Mouse (Mus musculus) kidney, postnatal 14 days (tissue): ENCODE data around the gene Kcna7.
"Not testable (repeated sequence)": the region's sequence is repeated elsewhere in the genome, so short reads cannot be mapped to it uniquely, and the experiment has no call there.

Source experiments
- DNase-seq: peaks from one replicate; pipeline ENCODE4 v3.0.0; 2022; ENCODE audit warnings: mixed read lengths

Gene Kcna7

DNA sequence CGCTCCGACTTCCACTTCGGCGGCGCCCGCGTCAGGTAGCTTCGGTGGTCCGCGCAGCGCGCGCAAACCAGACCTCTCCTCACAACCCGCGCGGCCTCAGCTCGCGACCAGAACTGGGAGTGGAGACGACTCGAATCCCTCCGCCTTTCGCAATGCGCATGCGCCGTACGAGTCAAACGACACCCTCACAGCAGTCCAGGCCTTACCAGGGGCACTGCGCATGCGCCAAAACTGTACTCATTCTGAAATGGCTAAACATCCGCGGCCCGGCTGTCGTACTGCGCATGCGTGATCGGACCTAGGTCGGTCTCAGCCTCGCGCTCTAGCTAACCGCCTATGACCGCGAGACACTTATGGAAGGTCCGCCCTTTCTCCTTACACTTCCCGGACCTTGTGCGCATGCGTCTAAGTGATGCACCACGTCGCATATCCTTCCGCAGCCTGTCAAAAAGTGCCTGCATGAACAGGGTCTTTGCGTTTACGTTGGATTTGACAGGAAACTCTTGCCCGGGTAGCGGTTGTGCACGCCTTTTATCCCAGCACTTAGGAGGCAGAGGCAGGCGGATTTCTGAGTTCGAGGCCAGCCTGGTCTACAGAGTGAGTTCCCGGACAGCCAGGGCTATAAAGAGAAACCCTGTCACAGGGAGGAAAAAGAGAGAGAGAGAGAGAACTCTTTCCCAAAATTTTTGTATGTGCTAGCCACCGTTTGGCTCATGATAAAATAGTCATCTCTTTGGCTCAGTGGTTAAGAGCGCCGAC, 9.7 kb upstream of the Kcna7 start, which contains the start of gene Snrnp70:
Gene Snrnp70 (minus strand): TSS at position 165 of the 759 bp plus-strand sequence.
- DNase-seq = peak; percentile 100

DNA sequence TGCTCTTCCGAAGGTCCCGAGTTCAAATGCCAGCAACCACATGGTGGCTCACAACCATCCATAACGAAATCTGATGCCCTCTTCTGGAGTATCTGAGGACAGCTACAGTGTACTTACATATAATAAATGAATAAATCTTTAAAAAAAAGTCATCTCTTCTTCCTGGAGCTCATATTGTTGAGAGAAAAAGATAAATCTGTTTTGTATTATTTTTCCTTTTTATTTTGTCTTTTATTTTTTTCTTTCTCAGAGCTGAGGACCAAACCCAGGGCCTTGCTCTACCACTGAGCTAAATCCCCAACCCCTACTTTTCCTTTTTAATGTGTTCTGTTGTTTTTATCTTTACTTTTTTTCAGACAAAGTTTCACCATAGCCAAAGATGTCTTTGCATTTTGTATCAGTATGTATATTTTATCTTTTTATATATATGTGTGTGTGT, 9.1 kb upstream of the Kcna7 start:
- not testable (repeated sequence) for DNase-seq

DNA sequence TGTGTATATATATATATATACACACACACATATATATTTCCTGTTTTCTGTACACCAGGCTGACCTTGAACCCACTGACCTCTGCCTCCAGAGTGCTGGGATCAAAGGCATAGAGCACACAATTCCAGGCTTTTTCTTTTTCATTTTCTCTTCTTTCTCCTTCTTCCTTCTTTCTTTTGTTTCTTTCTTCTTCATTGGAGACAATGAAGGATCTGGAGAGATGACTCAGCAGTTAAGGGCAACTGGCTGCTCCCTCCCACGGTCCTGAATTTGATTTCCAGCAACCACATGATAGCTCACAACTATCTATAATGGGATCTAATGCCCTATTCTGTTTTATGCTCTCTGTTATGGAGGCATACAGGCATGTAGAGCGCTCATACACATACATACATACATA, 8.7 kb upstream of the Kcna7 start:
- no peak for DNase-seq

GRCm38 (mm10) chr7:45401521-45402085, 3.9 kb upstream of the Kcna7 start:
- DNase-seq = no peak

DNA sequence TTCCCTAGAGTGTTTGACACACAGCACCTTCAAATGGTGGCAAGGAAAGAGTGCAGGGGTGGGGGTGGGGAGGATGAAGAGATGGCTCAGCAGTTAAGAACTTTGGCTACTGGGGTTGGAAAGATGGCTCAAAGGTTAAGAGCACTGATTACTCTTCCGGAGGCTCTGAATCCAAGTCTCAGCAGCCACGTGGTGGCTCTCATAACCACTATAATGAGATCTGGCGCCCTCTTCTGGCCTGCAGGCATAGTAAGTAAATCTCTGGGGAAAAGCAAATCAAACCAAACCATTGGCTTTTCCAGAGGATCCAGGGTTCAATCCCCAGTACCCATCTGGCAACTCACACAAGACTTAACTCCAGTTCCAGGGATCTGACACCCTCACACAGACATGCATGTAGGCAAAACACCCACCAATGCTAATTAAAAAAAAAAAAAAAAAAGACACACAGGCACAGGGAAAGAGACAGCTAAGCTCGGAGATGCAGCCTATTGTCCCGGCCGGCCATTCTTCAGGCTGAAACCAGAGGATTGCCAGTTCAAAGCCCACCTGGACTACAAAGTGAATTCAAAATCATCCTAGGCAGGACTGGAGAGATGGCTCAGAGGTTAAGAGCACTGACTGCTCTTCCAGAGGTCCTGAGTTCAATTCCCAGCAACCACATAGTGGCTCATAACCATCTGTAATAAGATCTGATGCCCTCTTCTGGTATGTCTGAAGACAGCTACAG, 1.8 kb upstream of the Kcna7 start:
- DNase-seq = peak; percentile 78

DNA sequence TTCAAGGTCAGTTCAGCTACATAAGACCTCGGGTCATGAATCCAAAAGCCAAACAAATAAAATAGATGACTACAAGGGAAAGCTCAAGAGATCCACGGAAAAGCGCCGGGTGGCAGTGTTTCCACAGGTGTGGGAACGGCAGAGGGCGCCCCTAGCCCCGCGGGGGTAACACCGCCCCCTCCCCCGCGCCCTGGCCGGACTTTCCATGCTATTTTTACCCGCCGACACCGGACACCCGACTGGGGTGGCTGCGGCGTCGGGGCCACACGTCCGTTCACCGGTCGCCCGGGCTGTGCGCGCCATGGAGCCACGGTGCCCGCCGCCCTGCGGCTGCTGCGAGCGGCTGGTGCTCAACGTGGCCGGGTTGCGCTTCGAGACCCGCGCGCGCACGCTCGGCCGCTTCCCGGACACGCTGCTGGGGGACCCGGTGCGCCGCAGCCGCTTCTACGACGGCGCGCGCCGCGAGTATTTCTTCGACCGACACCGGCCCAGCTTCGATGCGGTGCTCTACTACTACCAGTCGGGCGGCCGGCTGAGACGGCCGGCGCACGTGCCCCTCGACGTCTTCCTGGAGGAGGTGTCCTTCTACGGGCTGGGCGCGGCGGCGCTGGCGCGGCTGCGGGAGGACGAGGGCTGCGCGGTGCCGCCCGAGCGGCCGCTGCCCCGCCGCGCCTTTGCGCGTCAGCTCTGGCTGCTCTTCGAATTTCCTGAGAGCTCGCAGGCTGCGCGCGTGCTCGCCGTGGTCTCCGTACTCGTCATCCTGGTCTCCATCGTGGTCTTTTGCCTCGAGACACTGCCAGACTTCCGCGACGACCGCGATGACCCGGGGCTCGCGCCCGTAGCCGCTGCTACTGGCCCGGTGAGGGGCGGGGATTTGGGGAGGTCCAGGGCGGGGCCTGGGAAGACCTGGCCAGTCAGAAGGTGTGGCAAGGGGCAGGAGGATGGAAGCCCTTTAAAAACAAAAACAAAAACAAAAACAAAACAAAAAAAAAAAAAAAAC, 1.0 kb downstream of the Kcna7 start:
- DNase-seq = peak; percentile 49

DNA sequence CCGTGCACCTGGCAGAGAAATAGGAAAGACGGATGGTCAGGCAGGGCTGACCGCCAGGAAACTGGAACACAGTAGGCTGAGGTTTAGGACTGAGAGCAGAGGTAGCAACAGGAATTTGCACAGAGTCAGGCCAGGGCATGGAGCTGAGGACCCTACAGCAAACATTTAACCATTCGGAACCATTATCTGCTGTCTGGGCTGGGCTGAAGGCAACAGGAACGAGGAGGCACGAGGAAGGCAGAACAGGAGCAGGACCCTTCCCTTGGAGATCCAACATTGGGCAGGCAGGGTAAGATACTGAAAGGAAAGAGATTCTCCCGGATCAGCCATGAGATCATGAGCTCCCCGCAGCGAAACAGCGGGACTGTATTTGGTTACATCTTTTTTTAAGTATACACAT, 2.4 kb downstream of the Kcna7 start:
- DNase-seq = no peak

DNA sequence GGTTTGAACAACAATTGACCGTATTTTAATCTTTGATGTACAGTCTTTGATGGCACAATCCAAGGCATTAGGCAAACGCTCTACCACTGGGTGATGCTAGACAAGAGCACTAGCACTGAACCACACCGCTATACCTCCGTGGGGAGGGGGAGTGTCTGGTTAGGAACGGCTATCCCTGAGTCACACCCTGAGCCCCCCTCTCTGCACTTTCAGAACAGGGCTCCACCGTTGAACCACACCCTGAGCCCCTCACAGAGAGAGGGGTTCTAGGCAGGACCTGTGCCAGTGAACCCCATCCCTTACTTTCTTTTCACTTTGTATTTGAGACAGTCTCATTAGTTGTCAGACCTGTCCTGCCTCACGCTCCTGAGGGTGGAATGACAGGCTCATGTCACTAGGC, 2.9 kb downstream of the Kcna7 start:
- DNase-seq = no peak

GRCm38 (mm10) chr7:45408949-45409348, 3.5 kb downstream of the Kcna7 start:
- DNase-seq = no peak

- DNase-seq = no peak
Observed at GRCm38 (mm10) chr7:45409497-45410163, 4.2 kb downstream of the Kcna7 start.

GRCm38 (mm10) chr7:45412421-45412820, 7.0 kb downstream of the Kcna7 start:
- no peak for DNase-seq

- DNase-seq = peak; percentile 53
Observed at GRCm38 (mm10) chr7:45413113-45413863, 7.8 kb downstream of the Kcna7 start, which contains the start of gene Ntf5. Gene Ntf5, plus strand, starts transcription at chr7:45413695.

GRCm38 (mm10) chr7:45413864-45414739, 8.6 kb downstream of the Kcna7 start:
- DNase-seq = peak; percentile 41

GRCm38 (mm10) chr7:45414740-45415224, 9.3 kb downstream of the Kcna7 start:
- no peak for DNase-seq

GRCm38 (mm10) chr7:45415636-45416035, 10.2 kb downstream of the Kcna7 start:
- no peak for DNase-seq

DNA sequence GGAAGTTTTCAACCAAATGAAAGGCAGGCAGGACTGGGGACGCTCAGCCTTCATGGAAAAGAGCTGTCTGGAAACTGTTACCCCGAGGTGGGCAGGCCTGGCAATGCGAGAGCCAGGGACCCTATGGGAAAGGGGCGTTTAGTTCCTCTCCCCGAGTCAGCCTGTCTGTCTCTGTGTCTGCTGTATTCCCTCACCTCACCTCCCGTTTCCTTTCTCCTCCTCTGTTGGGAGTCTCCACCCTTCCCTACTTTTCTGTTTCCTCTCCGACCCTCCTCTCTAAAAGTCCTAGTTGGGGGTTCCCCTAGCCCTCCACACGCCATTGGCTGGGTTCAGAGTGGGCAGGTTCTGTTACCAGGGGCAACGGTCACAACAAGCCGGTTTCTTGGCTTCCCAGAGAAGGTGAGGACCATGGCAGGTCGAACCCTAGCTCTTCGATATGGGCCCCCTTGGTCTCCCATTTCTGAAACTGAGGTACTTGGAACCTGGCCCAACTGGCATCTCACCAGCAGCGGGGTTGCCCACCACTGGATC, 12.6 kb downstream of the Kcna7 start:
- no peak for DNase-seq

DNA sequence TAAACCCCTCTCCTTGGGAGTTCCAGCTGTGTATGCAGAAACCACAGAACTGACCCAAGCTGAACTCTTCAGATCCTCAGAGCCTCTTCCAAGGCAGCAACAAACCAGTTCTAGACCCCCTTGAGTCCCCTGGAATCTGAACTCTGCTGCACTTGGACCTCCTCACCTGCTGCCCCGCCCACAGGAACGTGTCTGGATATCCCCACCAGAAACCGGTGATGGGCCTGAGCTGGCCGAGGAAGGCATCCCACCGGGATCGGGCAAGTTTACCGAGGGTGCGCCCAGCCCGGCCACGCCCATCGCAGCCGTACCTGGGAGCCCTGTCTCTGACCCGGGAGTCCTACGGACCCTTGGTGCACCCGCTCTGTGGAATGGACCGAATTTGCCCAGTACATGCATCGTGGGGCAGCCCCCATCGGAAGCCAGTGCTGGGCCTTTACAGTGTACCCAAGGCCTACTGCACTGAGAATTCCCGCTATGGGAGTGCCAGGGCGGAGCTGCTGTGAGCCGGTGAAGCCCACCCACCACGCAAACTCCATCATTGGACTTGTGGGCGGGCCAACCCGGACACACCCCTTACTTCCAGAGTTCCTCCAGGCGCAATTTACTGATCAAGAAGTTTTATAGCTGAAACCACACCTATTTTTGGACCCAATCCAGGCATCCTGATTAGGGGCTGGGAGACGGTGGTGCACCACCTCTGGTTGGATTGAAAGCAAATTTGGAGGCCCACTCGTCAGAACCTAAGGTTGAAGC, 14.6 kb downstream of the Kcna7 start:
- no peak for DNase-seq

DNA sequence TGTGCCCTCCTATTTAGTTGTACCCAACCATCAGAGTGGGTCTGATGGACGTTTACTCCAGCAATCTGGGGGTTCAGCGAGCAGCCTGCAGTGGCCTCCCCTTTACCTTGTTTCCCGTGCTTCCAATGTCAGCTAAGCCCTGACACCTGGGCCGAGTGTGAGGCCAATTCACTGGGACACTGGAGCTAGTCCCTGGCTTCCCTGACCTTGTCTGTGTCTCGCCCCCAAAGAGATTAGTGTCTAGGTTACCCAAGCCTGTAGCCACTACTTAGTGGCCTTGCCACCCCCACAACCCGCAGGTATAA, 15.1 kb downstream of the Kcna7 start, which contains the start of gene Lhb:
Gene Lhb (plus strand): TSS at position 206 of the 305 bp plus-strand sequence.
- no peak for DNase-seq

DNA sequence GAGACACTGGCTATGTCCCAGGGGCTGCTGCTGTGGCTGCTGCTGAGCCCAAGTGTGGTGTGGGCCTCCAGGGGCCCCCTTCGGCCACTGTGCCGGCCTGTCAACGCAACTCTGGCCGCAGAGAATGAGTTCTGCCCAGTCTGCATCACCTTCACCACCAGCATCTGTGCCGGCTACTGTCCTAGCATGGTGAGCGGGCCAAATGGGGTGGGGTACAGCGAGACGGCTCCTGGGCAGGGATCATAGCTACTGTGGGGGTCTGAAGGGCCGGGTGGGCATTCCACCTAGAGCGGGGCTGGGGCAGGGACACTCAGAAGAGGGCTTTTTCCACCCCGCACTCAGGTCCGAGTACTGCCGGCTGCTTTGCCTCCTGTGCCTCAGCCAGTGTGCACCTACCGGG, 15.7 kb downstream of the Kcna7 start:
- DNase-seq = no peak
